Mouse (Mus musculus): ENCODE results near the gene Tenm4.

- no peak for TF ChIP-seq MAX (IDR thresholded peaks at IDR 0.05; ENCODE audit: low read length)
- TF ChIP-seq ZNF384 (IDR thresholded peaks at IDR 0.05; ENCODE audit: low read depth, low read length) = no peak
- no peak for TF ChIP-seq MAFK (IDR thresholded peaks at IDR 0.05; ENCODE audit: borderline replicate concordance, low read depth, low read length)
- TF ChIP-seq CTCF (IDR thresholded peaks at IDR 0.05 in 2 of 3, conservative IDR thresholded peaks at IDR 0.05 in 1 of 3; ENCODE audit: control insufficient read depth in 1 of 3, insufficient read depth in 1 of 3, low read depth in 2 of 3, low read length in 3 of 3, poor library complexity in 1 of 3, severe bottlenecking in 1 of 3) = no peak
- TF ChIP-seq UBTF (IDR thresholded peaks at IDR 0.05; ENCODE audit: borderline replicate concordance, insufficient read depth, low read depth, low read length) = no peak
- no peak for TF ChIP-seq RAD21 (IDR thresholded peaks at IDR 0.05; ENCODE audit: low read depth, low read length)
- TF ChIP-seq MXI1 (IDR thresholded peaks at IDR 0.05; ENCODE audit: low read depth, low read length) = no peak
Observed at GRCm38 (mm10) chr7:96677082-96677481, 506.0 kb downstream of the Tenm4 start.
